Mouse (Mus musculus) kidney, postnatal 14 days (tissue): ENCODE results near the gene Amn.

Experiments
- DNase-seq: peaks from one replicate; pipeline ENCODE4 v3.0.0; 2022; ENCODE audit warnings: mixed read lengths

Gene Amn

DNA sequence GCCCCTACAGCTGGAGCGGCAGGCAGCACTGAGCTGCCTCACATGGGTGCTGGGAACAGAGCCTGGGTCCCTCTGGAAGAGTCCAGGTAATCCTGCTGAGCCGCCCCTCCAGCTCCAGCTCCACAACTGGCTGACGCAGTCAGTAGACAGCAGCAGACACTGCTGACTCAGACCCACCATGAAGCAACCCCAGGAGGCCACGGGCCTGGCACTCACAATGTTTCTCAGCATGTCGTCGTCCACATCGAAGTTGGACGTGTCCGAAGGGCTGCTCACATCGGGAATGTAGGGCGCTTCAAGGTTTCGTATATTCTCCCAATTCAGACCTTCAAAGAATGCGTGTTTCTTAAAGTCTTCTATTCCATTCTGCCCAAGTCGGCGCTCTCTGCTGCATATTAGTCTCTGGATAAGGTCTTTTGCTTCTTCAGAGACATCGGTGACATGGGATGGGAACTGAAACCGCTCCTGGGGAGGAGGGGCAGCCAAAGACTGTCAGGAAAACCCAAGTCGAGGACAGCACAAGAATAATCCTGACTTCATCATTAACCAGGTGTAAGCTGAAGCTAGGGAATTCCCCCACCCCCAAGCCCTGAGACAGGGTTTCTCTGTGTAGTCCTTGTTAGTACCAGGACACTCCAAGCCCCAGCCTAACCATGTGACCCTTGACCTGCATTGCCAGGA, 55.0 kb downstream of the Amn start:
- DNase-seq = no peak
